Mouse (Mus musculus): Measurements from ENCODE around the gene Slc16a3.

Slc16a3 gene

DNA sequence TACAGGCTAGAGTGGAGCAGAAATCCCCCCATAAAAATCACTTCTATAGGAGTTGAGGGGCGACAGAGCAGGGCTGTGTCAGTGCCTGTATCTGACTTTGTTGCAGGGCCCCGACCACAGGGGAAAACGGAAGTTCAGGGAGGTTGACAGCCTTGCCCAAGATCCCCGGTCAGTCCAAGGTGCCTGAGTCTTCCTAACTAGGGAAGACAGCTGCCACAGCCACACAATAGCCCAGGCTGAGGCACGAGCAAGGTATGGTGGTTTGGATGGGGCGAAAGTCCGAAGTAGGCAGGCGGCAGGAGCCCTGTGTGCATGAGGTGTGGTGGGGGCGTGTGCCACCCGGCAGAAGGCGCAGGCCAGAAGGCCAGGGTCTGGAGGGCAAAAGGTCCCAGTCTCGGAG, at the start of gene Slc16a3:
Gene Slc16a3 (plus strand): TSS at position 153 of the 400 bp plus-strand sequence.
- no peak for DNase-seq (ENCODE audit: low spot score)

DNA sequence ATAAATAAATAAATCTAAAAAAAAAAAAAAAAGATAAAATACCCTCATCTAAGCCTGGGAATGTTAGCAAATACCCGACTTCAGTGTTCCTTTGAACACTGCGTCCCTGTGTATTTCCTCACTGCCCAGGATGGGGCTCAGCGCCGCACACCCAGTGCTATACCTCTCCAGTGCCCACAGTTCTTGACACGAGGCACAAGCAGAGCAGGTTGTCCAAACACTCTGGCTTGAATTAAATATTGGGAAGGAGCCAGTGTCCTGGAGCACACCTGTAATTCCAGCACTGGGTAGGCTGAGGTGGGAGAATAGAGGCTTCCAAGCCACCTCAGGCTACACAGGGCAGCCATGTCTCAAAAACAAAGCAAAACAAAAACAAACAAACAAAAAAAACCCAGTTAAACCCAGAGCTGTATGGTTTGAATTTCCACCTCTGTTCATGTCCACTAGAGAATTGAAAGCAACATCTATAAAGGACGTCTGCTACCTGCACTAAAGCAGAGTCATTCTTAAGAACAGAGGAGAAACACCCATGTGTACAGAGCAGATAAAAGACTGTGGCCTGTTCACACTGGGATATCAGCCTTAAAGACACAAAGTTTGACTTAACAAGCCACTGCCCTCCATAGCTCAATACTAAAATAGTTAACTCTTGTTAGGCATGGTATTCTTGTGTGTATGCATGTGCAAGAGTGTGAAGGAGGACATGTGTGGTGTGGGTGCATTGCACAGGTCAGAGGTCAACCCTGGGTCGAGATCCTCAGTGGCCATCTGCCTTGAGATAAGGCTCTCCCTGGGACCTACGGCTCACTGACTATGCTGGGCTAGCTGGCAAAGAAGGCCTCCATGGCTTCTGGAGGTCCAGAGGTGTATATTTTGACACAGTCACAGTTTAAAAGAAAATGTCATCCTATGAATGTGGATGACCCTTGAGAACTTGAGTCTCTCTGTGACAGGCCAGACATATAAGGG, 47.7 kb upstream of the Slc16a3 start:
- DNase-seq (ENCODE audit: low spot score): no peak

DNA sequence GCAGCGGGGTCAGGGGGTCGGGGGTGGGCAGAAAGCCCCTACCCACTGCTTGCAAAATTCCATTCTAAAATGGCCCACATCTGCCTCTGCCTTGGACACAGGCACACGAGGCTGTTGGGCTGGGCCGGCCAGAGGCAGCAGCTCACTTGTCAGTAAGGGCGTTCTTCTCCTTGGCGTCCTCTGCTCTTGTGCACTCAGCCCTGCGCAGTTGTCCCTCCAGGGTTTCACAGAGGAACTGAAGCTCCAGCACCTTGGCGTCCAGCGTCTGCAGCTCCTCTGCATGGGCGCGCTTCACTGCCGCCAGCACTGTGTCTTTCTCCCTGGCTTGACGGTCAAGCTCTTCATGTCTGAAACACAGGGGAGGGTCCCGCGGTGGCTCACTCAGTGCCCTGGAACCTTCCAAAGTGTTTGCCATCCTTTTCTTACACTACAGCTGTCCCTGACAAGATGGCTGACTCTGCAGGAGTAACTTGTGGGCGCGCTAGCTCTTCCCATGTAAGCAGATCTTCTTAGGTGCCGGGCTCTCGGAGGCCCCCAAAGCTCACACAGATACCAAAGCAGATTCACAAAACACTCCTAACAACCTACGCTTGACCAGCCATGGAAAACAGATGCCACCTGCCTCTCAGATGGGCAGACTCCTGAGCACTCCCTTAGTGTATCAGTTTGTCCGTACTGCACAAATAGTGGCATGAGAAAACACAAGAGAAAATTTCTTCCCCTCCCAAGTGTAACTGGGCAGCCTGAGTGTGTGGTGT, 46.4 kb upstream of the Slc16a3 start:
- no peak for DNase-seq (ENCODE audit: low spot score)

DNA sequence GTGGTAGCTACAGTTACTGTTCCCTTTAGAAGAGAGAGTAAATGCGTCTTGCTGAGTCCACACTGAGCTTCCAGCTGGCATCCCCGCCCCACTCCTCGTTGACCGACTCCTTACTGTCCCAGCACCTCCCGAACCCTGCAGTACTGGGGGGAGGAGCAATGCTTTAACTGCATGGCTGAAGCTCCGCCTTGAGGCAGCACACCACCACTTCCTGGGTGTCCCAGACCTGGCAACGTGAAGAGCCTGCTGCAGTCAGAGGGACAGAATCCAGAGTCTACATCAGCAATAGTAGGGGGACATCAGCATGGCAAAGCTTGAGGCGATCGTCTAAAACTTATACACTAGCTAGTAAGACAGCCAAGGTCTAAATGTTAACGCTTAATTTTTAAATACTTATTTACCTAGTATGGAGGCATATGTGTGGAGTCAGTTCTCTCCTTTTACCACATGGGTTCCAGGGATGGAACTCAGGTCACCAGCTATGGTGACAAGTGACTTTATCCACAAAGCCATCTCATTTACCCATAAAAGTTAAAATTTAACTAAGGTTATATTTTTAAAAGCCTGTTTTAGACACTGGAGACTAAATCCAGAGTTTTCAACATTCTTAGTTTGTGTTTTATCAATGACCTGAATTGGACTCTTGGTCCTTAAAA, 45.7 kb upstream of the Slc16a3 start:
- peak; percentile 58 for DNase-seq (ENCODE audit: low spot score)

DNA sequence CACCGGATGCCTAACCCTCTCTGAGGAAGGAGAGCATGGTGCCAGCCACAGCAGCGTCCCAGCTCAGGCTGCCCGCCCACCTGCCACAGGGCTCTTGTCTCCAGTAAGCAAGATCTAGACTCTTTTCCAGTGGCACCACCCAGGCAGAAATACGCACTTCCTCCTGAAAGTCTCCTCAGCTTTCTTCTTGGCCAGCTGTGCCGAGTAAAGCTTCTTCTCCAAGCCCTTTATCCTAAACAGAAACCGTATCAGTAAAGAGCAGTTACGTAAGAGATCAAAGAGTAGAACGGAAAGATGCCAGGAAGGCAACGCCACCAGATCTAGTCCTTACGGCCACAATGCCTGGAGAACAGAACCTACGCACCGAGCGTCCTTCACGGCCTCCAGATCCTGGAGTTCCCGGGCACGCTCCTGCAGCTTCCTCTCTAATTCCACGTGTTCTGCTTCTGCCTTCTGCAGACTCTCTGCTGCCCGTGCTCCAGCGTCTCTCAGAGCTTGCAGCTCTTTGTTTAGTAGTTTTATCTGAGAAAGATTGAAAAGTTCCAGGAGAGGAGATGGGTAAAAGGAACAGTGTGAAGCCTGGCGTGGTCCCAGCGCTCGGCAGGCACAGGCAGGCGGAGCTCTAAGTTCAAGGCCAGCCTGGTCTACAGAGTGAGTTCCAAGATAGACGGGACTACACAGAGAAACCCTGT, 45.0 kb upstream of the Slc16a3 start:
- peak; percentile 72 for DNase-seq (ENCODE audit: low spot score)

DNA sequence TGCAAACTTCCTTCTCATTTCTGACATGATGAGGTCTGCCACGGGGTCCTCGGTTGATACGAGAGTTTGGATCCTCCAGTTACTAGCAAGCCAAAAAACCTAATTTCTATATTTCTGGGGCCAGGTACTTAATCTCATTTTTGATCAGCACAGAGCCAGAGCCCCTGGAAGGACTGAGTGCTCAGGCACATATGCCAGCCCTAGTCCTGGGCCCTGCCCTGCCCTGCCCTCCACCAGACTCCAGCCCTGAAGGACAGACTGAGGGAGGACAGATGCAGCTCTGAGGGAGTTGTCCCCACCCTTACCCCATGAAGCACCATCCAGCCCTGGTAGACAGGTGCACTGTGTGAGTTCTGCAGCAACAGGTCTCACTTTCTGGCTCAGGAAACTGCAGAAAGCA, 43.7 kb upstream of the Slc16a3 start:
- DNase-seq (ENCODE audit: low spot score): no peak

DNA sequence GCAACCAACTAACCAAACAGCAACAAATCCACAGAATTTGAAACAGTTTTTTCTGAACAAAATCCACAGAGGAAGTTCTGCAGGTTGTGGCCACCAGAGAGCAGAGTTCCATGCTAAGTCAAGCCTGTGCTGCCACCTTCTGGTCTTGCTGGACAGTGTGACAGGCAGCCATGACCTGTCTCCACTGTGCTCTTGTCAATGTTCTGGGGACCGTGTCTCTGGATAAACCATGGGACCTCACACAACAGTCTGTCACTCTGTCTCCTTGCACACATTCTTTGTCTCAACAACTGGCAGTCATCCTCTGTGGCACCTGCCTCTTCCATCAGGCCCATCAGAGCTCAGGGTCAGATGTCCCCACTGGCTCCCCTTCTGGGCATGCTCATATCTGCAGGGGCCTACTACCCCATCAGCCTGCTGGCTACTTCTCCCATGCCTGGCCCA, 42.8 kb upstream of the Slc16a3 start:
- peak; percentile 54 for DNase-seq (ENCODE audit: low spot score)

DNA sequence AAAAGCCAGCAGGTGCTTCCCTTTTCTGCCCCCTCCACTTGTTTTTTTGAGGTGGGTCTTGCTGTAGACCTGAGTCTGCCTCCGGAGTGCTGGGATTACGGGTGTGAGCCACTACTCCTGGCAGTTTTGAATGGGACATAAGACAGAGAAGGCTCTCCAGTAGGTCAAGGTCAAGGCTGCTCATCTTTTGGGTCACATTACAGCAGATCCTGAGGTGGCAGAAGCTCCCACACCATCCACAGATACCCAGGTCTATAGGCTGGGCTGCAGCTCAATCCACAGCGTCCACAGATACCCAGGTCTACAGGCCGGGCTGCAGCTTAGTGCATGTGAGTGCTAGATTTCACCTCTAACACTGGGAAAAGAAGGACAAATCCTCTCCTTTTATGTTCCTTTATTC, 34.5 kb upstream of the Slc16a3 start:
- DNase-seq (ENCODE audit: low spot score): no peak

DNA sequence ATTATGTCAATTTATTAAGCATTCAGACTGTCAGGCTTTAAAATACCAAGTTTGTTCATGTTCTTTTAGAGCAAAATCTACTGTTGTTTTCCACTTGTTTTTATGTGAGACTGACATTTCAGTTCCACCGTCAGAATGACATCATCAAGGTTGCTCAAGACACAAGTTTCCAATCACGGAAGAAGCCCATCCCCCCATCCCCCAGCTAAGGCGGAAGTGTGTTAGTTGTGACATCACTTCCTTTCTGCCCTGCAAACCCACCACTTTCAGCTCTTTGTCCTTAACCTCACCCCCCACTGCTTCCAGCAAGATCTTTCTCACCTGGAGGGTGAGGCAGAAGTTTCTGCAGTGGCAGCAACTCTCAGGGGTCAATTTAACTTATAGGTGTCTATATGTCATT, 31.8 kb upstream of the Slc16a3 start:
- no peak for DNase-seq (ENCODE audit: low spot score)

DNA sequence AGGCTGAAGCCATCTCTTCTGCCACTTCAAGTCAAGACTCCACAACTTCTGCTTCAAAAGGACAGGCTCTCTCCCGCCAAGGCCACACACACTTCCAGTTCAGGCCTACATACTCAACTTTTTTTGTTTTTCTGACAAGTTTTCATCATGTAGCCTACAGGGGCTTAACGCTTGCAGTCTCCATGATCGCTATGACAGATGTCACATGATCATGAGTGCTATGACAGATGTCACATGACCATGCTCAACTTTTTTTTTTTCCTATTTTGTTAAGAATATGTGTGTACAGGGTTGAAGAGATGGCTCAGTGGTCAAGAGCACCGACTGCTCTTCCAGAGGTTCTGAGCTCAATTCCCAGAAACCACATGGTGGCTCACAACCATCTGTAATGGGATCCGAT, 30.5 kb upstream of the Slc16a3 start:
- no peak for DNase-seq (ENCODE audit: low spot score)

DNA sequence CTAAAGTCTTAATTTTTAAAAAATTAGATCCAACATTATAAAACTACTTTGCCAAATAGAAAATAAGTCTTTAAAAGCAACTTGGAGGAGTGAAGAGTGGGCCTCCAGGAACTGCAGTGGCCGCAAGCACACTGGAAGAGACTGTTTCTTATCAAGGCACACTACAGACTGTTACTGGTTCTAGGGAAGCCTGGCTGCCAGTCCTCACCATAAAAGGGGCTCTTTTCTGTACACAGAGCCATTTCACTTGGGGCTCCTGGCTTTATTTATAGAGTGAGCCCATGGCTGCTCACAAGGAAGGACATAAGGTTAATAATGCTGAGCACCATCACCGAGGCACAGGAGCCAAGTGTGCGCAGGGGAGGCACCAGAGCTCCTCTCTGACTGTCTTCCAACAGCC, 25.8 kb upstream of the Slc16a3 start:
- DNase-seq (ENCODE audit: low spot score): no peak

DNA sequence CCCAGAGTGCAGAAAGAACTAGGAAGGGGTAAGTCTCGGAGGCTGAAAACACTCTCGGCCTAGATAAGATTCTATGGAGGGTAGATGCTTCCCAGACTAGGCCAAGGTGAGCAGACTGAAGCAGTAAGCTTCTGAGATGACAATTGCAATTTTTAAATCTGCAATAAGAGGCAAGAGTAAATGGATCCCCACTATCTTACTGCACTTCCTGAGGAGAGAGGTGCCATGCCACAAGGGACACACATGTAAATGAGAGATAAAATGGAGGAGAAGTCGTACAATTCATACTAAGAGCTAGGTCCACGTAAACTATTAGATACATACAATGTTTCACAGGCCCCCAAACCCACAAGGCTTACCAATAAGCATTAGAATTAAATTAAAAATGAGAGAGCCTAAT, 19.8 kb upstream of the Slc16a3 start:
- no peak for DNase-seq (ENCODE audit: low spot score)

DNA sequence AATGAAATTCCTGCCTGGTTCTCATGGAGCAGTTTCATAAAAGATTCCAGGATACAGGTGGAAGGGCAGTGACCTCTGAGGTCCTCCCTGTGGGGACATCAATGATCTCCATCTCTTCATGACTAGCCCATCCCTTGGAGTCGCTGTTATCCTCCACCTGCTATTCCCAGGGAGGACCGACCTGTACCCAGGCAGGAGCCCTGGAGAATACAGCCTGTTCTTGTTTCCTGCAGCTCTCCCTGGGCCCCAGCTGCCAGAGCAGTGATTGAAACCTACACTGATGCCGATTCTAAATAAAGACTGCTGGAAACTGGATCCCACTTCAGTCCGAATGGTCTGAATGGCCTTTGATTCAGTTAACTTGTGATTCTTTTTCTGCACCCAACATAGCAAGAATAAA, 16.8 kb upstream of the Slc16a3 start:
- no peak for DNase-seq (ENCODE audit: low spot score)

DNA sequence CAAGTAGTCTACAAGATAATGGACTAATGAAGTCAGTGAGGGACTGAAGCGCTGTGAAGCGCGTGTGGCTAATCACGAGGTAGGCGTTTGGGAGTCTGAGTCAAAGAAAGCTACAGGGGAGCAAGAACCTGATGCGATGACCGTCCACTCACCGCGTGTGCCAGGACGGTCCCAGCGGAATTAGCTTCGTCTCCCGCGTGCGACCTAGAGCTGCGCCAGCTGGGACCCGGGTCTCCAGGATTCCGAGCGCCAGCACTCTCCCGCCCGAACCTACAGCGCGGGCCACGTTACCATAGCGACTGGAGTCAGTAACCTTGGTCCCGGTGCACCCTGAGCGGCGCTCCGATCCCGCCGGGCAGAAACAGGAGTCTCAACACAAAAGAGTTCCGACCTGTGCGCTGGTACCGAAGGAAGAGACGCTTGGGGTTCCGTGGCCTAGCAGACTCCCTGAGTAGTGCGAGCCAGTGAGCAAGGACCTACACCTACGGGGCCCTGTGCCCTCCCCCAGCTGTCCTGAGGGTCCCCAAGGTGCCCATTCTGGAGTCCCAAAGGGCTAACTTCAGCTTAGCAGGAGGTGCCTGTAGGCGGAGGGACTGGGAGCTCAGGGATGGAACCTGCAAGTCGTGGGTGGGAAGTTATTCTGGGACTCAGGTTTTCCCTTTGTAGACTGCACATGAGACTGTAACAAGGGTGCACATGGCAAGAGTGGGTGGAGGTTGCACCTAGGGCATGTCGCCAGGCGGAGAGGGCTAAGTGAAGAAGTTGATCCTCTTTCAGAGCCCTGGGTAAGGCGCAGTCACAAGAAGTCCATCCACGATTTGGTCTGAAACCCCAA, 15.5 kb upstream of the Slc16a3 start, which contains the start of gene Ccdc57:
Gene Ccdc57 (minus strand): TSS at position 309 of the 835 bp plus-strand sequence.
- peak; percentile 91 for DNase-seq (ENCODE audit: low spot score)

DNA sequence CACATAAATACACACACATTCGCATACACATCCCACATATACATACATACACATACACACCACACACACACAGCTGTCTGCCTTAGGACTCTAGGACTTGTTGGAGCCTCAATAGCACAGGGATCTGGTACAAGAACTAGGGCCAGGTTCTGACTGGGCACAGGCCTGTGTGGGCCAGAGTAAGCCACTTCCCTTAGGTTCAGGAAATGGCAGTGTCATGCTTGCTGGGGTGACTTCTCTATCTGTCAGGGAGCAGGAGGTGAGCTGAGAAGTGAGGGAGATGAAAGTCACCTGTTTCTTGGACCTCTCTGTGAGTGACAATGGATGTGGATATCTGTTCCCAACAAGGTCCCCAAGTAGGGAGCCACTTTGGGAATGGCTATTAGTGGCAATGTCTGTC, 10.3 kb upstream of the Slc16a3 start:
- no peak for DNase-seq (ENCODE audit: low spot score)

DNA sequence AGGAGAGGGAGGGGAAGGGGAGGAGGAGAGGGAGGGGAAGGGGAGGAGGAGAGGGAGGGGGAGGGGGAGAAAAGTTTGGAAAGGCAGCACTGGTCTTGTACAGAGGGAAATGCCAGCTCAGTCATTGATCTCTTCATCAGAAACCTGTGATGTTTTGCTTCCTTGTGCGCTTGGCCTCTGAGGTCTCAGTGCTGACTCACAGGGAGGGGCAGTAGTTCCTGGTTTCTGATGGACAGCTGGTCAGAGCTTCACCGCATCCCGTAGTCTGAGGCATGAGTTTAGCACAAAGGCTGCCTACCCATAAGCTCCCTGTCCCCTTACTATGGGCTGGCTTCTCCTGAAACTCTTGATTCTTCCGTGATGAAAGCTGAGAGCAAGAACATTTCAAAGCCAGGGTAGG, 9.5 kb upstream of the Slc16a3 start:
- DNase-seq (ENCODE audit: low spot score): no peak

DNA sequence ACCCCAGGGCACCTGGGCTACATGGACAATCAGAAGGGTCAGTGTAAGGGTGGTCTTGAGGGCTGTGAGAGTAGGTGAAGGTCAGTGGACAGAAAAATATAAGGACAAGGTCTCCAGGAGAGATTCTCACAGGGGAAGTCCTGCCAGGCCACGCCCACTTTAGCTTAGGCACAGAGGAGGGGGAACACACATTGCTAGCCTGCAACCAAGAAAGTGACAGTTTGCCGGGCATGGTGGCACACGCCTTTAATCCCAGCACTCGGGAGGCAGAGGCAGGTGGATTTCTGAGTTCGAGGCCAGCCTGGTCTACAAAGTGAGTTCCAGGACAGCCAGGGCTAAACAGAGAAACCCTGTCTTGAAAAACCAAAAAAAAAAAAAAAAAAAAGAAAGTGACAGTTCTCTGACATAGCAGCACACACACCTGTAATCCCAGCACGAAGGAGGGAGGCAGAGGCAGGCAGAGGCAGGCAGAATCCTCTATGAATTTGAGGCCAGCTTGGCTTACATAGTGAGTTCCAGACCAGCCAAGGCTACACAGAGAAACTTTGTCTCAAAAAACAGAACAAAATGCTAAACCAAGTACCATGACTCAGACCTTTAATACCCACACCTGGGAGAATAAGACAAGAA, 8.5 kb upstream of the Slc16a3 start:
- DNase-seq (ENCODE audit: low spot score): no peak

DNA sequence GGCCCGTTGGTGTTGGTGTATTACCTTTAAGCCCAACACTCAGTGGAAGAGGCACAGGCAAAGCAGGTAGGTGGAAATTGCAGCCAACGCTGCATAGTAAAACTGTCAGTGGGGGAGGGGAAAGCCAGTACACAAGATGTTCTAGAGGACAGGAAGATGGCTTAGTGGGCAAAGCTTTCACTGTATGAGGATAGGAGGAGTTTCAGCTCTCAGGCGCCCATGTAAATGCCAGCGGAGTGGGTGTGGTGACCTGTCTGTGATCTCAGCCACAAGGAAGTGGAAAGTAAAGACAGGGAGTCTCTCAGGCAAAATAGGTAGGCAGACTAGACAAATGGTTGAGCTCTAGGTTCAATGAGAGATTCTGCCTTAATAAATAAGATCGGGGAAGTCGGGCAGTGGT, 7.3 kb upstream of the Slc16a3 start:
- DNase-seq (ENCODE audit: low spot score): no peak

DNA sequence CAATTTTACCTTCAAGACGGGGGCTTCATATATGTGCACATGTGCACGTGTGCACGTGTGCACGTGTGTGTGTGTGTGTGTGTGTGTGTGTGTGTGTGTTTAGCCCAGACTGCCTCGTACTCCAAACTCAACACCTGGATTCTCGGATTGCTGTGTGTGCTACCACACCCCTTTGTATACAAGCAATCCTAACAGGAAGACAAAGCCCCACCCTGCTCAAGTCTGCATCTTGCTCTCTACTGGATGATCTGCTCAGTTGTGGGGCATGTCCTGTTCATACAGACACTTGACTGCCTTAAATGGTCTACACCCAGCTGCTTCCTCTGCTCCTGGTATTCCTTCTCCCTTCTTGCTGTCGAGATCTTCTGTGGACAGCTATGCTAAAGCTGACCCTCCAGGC, 3.0 kb upstream of the Slc16a3 start:
- DNase-seq (ENCODE audit: low spot score): no peak

DNA sequence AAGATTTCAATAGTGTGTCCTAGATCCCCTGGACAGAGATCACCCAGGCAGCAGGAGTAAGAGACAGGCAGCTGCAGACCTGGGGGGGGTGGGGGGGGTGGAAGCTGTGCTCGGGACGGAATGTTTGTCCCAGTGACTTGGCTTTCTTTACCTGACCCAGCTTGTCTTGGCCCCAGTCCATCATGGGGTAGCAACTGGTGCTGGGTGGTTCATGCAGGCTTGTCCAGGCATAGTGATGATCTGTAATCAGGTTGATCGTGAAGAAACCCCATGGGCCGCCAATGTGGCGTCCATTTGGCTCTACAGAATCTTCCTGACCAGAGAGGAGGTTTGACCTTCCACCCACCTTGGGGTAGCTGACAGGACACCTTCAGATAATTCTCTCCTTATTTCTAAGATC, 2.4 kb upstream of the Slc16a3 start:
- no peak for DNase-seq (ENCODE audit: low spot score)
